Mouse (Mus musculus) ES-Bruce4 (cell line): ENCODE measurements around the gene Snx11.

Experiments used
- EP300 ChIP-seq: IDR thresholded peaks from 2 replicates; pipeline ENCODE4 v1.6.1; 2011; ENCODE audit warnings: low read depth, low read length; ENCODE audit not compliant: insufficient read depth
- POLR2A ChIP-seq: IDR thresholded peaks from one replicate; pipeline ENCODE4 v1.8.1; 2011; ENCODE audit warnings: low read length; ENCODE audit not compliant: insufficient read depth

GRCm38 (mm10) chr11:96725833-96726232 lies 51.5 kb downstream of the Snx11 start:
- TF ChIP-seq POLR2A (no peak), EP300 (no peak)
